Mouse (Mus musculus): ENCODE measurements around the gene Hba-a2.

GRCm38 (mm10) chr11:32287493-32287825 is 8.8 kb upstream of the Hba-a2 start:
- no peak for TF ChIP-seq GATA1 (IDR thresholded peaks at IDR 0.05; ENCODE audit: low read length)
- TF ChIP-seq TAL1 (IDR thresholded peaks at IDR 0.05; ENCODE audit: low read length) = no peak
